Mouse (Mus musculus): Measurements from ENCODE around the gene Gm10203. TPM values are rescaled to one million over a fixed set of nuclear protein-coding genes. Genes with fewer than 3 reads are reported as not detected.

Gene Gm10203
- polyA plus RNA-seq, 1 experiment from 2014 or later: not detected

DNA sequence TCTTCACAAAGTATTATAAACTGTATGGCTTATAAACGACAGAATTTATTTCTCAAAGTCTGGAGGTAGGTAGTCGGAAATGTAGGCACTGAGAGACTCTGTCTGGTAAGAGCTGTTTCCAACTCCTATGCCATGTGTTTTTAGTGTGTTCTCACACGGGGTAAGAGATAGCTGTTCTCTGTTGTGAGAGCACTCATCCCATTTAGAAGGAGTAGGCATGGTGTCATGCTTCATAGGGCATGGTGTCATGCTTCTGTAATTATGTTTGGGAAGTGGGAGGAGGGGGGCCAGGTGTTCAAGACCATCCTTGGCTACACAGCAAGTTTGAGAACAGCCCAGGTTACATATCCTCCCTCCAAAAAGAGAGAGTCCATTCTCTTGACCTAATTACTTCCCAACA lies 22.4 kb upstream of the Gm10203 start:
- H3K9ac ChIP-seq: no peak overlapping the region
- WGBS: 83% methylated on average over 3 of the region's 3 CpGs
- no peak overlapping the region for H3K4me2 ChIP-seq
- no peaks in the 10 kb centered on the region for H3K27me3 ChIP-seq
- H3K36me3 ChIP-seq (ENCODE audit: poor library complexity, severe bottlenecking): no peaks in the 10 kb centered on the region
- no peaks in the 10 kb centered on the region for H3K9me3 ChIP-seq (replicated peaks)
- no peaks in the 10 kb centered on the region for H3K4me1 ChIP-seq
- H3K27ac ChIP-seq: no peak overlapping the region
- no peak for ATAC-seq
- no peak overlapping the region for H3K4me3 ChIP-seq

DNA sequence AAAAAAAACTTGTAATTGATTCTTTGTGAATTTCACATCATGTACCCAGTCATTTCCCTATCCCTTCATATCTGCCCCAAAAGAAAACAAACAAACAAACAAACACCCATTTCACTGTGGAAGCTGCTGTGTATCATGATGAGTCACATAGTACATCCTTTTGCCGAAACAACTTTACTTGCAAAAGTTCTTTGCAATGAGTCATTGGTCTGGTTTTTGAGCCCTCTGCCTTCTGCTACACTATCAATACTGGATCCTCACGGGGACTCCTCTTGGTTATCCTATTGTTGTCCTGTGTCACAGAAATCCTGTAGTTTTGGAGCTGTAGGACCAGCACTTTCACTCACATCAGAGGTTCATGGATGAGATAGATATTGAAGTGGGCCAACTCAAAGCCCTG lies 21.1 kb upstream of the Gm10203 start:
- Histone ChIP-seq H3K9me3 (replicated peaks) (no peaks in the 10 kb centered on the region), H3K27ac (no peak overlapping the region), H3K4me2 (no peak overlapping the region), H3K9ac (no peak overlapping the region), H3K36me3 (ENCODE audit: poor library complexity, severe bottlenecking) (no peaks in the 10 kb centered on the region), H3K27me3 (no peaks in the 10 kb centered on the region), H3K4me1 (no peaks in the 10 kb centered on the region), H3K4me3 (no peak overlapping the region)
- 85% methylated on average over 2 of the region's 2 CpGs for WGBS
- no peak for ATAC-seq

DNA sequence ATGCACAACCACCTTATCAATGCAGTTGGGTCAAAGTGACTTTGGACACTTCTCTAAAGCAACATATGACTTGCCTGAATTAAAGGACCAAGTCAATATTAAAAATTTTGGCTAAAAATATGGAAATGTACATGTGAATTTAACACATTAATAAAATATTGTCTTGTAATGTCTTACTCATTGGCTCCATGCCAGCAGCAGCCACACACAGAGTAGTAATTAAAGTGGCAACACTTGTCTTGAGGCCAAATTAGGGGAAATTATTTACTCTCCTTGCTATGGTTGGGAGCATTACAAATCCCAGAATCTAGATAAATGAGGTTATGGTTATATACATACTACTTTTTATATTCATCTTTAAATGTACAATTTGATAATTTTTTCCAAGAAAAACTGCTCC lies 13.0 kb upstream of the Gm10203 start:
- Histone ChIP-seq H3K9me3 (replicated peaks) (no peaks in the 10 kb centered on the region), H3K9ac (no peak overlapping the region), H3K4me2 (no peak overlapping the region), H3K27me3 (no peaks in the 10 kb centered on the region), H3K4me3 (no peak overlapping the region), H3K4me1 (no peaks in the 10 kb centered on the region), H3K27ac (no peak overlapping the region), H3K36me3 (ENCODE audit: poor library complexity, severe bottlenecking) (no peaks in the 10 kb centered on the region)
- ATAC-seq: no peak

DNA sequence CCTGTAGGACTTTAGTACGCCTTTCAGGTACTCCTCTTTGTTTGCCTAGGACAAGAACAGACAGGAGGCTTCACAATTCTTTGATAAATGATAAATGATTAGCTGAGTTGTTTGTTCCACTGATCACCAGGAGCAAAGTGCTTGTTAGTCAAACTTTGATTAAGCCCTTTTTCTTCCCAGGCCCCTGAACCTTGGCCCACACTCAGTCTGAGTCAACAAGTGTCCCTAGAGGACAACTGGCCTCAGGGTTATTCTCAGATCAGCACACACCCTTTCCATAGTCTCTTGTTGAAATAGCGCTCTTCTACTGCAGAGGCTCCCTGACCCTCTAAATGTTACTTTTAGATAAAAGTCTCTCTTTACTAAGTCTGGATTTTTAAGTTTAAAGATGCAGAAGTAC lies 11.0 kb upstream of the Gm10203 start:
- no peak overlapping the region for H3K4me3 ChIP-seq
- no peaks in the 10 kb centered on the region for H3K9me3 ChIP-seq (replicated peaks)
- no peak overlapping the region for H3K4me2 ChIP-seq
- no peak overlapping the region for H3K27ac ChIP-seq
- no peaks in the 10 kb centered on the region for H3K27me3 ChIP-seq
- WGBS: 73% methylated on average over 2 of the region's 2 CpGs
- H3K4me1 ChIP-seq: no peaks in the 10 kb centered on the region
- ATAC-seq: no peak
- no peak overlapping the region for H3K9ac ChIP-seq
- no peaks in the 10 kb centered on the region for H3K36me3 ChIP-seq (ENCODE audit: poor library complexity, severe bottlenecking)

DNA sequence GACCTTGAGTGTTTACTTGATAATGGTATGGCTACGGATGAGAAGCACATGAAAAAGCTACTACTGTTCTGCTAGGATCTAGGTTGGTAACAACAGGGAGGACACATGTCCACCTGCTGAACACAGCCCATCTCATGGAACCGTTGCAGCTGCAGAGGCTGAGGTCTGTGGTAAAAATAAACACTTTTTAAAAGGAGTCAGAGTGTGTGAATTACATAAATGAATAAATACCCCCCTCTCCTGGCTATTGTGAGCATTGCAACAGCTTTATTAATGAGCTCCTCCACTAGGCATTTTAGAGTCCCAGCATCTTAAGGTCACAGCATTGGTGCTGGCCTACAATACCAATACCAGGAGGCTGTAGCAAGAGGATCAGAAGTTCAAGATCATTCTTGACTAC lies 10.1 kb upstream of the Gm10203 start:
- H3K9me3 ChIP-seq (replicated peaks): no peaks in the 10 kb centered on the region
- H3K4me3 ChIP-seq: no peak overlapping the region
- H3K27ac ChIP-seq: no peak overlapping the region
- no peaks in the 10 kb centered on the region for H3K4me1 ChIP-seq
- H3K9ac ChIP-seq: no peak overlapping the region
- WGBS: 41% methylated on average over 2 of the region's 2 CpGs
- ATAC-seq: peak; percentile 78
- no peaks in the 10 kb centered on the region for H3K27me3 ChIP-seq
- H3K4me2 ChIP-seq: no peak overlapping the region
- no peaks in the 10 kb centered on the region for H3K36me3 ChIP-seq (ENCODE audit: poor library complexity, severe bottlenecking)

DNA sequence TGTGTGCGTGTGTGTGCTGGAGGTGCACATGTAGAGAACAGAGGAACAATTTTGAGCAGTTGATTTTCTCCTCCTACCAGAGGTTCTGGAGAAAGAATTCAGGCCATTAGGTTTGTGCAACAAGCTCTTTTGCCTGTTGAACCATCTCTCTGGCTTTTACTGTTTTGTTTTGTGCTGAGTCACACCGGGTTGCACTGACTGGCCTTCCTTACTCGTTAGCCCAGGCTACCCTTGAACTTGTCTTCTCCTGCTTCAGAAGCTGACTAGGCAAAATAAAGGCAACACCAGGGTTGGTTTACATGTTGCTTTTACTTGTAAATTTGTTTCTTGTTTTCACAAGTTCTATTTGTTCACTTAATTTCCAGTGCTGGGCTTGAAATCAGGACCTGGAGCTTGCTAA lies 6.9 kb upstream of the Gm10203 start:
- H3K36me3 ChIP-seq (ENCODE audit: poor library complexity, severe bottlenecking): no peaks in the 10 kb centered on the region
- 93% methylated on average over 3 of the region's 3 CpGs for WGBS

DNA sequence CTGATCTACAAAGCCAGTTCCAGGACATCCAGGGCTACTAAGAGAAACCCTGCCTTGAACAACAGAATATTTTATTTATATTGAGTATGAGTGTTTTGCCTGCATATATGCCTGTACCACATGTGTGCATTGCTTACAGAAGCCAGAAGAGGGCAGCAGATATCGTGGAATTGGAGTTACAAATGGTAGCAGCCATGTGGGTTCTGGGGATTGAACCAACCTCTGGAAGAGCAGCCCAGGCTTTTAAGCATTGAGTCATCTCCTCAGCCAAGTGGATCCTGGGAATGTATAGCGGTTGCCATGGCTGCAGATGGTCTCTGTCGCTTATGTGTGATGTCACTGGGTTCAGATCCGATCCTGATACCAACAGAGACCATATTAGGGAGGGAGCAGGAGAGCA lies 3.3 kb upstream of the Gm10203 start:
- Histone ChIP-seq H3K4me2 (no peak overlapping the region), H3K4me1 (no peaks in the 10 kb centered on the region), H3K9me3 (replicated peaks) (no peaks in the 10 kb centered on the region), H3K27me3 (no peaks in the 10 kb centered on the region), H3K4me3 (no peak overlapping the region), H3K27ac (no peak overlapping the region), H3K36me3 (ENCODE audit: poor library complexity, severe bottlenecking) (no peaks in the 10 kb centered on the region), H3K9ac (no peak overlapping the region)
- ATAC-seq: no peak
- 74% methylated on average over 4 of the region's 4 CpGs for WGBS

More for the DNA sequence above, 6.9 kb upstream of the Gm10203 start:
- no peak overlapping the region for H3K4me2 ChIP-seq
- H3K9ac ChIP-seq: no peak overlapping the region
- no peak overlapping the region for H3K4me3 ChIP-seq
- no peaks in the 10 kb centered on the region for H3K4me1 ChIP-seq
- H3K9me3 ChIP-seq (replicated peaks): no peaks in the 10 kb centered on the region
- no peak overlapping the region for H3K27ac ChIP-seq
- H3K27me3 ChIP-seq: no peaks in the 10 kb centered on the region
- no peak for ATAC-seq

DNA sequence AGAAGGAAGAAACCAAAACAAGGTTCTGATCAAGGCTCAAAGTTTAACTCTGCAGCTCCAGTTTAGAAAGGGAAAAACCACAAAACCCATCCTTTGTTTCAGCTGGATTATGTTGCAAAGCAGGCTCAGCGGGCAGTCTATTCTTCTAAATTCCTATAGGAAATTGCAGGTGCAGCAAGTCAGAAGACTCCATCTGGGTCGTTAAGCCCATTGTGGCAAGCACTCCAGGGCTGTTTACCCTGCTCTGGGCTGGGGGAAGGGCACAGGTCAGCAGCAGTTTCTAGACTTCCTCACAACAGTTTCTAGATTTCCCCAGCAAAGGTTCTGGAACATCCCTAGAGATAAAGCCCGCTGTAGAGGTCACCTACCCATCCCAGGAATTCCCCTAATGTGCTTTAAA lies 1.1 kb downstream of the Gm10203 start:
- H3K4me3 ChIP-seq: no peak overlapping the region
- H3K36me3 ChIP-seq (ENCODE audit: poor library complexity, severe bottlenecking): no peaks in the 10 kb centered on the region
- H3K9me3 ChIP-seq (replicated peaks): no peaks in the 10 kb centered on the region
- 5% methylated on average over 3 of the region's 3 CpGs for WGBS
- no peak for ATAC-seq
- H3K27ac ChIP-seq: no peak overlapping the region
- H3K4me1 ChIP-seq: 0 out of 2 replicates have a peak, but pooled peaks cover 5% of the 10 kb centered on the region
- H3K9ac ChIP-seq: no peak overlapping the region
- no peaks in the 10 kb centered on the region for H3K27me3 ChIP-seq
- H3K4me2 ChIP-seq: no peak overlapping the region

DNA sequence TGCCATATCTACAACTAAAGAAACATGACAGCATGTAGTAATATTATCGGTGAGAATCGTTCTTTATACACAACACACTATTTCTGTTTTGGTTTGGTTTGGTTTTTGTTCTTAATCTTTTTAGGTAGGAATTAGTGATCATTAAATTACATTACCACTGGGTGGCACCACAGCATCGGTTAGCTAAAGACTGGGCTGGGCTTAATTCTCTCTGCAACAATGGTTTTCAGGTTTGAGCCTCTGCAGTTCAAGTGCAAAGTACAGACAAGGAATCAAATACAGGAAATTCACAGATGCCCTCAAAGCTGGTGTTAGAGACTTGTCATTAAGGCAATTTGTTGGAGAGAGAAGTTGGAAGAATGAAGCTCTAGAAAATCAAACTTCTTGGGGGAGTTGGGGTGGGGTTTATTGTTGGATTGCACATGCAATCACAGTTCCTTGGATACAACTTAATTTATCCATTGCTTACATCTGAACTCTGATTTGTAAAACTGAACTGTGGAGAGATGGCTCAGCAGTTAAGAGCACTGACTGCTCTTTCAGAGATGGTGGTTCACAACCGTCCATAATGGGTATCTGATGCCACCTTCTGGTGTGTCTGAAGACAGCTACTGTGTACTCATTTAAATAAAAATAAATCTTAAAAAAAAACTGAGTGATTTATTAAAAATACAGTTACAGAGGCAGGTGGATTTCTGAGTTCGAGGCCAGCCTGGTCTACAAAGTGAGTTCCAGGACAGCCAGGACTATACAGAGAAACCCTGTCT lies 2.5 kb downstream of the Gm10203 start:
- WGBS: 25% methylated on average over 5 of the region's 5 CpGs
- ATAC-seq: peak; percentile 67; the same call in 1 of the 2 replicates
- Histone ChIP-seq H3K4me3 (no peak overlapping the region), H3K9ac (no peak overlapping the region), H3K36me3 (ENCODE audit: poor library complexity, severe bottlenecking) (no peaks in the 10 kb centered on the region), H3K27me3 (no peaks in the 10 kb centered on the region), H3K9me3 (replicated peaks) (no peaks in the 10 kb centered on the region), H3K27ac (no peak overlapping the region), H3K4me2 (no peak overlapping the region), H3K4me1 (0 out of 2 replicates have a peak, but pooled peaks cover 5% of the 10 kb centered on the region)

DNA sequence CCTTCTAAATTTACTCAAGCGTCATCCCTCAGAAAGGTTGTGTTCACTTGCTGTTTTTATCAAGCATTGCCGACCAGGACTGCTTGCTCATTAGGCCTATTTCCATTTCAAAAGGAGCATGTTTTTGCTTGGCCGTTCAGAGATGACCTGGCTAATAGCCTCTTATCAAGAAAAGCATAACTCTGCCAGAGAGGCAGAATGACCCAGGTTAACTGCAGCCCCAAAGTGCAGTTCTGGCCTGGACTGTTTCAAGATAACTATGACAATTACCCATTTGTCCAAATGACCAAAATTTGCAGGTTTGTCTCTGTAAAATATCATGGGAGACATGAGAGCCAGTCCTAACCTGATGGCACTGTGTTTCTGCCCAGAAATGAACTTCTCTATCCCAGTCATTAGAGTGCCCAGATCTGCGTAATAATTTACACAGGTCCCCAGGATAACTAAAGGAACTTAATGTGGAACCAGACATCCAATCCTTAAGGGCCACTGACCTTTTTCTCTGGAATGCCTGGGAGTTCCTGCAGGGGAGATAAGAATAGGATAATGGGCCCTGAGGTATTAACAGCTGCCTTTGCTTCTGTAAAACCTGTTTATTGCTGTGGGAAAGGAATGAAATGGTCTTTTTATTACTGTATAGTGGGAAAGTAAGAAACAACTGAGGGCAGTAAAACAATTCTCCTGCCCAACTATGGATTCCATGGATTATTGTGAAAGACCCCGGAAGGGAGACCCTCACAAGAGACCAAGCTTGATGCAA lies 4.6 kb downstream of the Gm10203 start:
- Histone ChIP-seq H3K4me2 (no peak overlapping the region), H3K9ac (no peak overlapping the region), H3K9me3 (replicated peaks) (no peaks in the 10 kb centered on the region), H3K36me3 (ENCODE audit: poor library complexity, severe bottlenecking) (no peaks in the 10 kb centered on the region), H3K4me1 (0 out of 2 replicates have a peak, but pooled peaks cover 5% of the 10 kb centered on the region), H3K4me3 (no peak overlapping the region), H3K27ac (no peak overlapping the region), H3K27me3 (no peaks in the 10 kb centered on the region)
- 11% methylated on average over 5 of the region's 5 CpGs for WGBS
- no peak for ATAC-seq

DNA sequence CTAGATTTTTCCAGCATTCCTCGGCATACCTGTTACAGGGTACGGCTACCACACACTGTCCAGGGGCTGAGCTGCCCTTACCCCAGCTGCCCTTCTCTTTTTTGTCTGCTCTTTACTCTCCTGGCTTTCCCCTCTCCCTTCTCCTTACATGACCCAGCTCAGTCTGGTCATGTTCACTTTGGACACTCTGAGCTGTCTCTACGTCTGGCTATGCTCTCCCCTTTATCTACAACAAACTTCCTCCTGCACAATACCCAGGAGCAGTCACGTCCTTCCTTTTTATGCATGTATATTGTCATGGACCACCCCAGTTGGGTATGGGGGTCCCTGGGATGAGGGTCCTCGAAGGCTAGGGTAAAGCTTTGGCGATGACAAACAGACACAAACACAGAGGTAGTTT lies 5.7 kb downstream of the Gm10203 start:
- Histone ChIP-seq H3K9me3 (replicated peaks) (no peaks in the 10 kb centered on the region), H3K36me3 (ENCODE audit: poor library complexity, severe bottlenecking) (no peaks in the 10 kb centered on the region), H3K27ac (no peak overlapping the region), H3K9ac (no peak overlapping the region), H3K27me3 (no peaks in the 10 kb centered on the region), H3K4me1 (0 out of 2 replicates have a peak, but pooled peaks cover 5% of the 10 kb centered on the region), H3K4me3 (no peak overlapping the region), H3K4me2 (no peak overlapping the region)
- 82% methylated on average over 6 of the region's 6 CpGs for WGBS
- ATAC-seq: no peak

DNA sequence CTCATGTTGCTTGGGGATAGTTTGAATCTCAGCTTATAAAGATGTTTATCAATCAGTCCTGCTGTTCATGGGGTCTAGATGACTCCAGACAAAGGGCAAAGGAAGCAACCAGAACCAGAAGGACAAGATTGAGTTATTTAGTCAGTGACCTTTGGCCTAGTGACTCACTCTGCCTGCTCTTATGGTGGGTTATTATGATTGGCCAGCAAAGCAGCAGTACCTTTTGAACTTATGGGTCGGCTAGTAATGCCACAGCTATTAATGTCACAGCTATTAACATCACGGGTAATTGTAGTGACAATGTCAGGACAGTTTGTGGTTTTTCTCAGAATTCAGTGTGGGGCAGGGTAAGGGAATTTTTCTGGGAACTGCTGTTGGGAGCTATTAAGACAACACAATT lies 8.0 kb downstream of the Gm10203 start:
- no peak overlapping the region for H3K4me3 ChIP-seq
- H3K36me3 ChIP-seq (ENCODE audit: poor library complexity, severe bottlenecking): no peaks in the 10 kb centered on the region
- H3K27me3 ChIP-seq: no peaks in the 10 kb centered on the region
- H3K27ac ChIP-seq: no peak overlapping the region
- ATAC-seq: no peak
- WGBS: 83% methylated on average over 2 of the region's 2 CpGs
- peaks cover 19% of the 10 kb centered on the region; the same call in 1 of the 2 replicates for H3K4me1 ChIP-seq
- H3K9ac ChIP-seq: no peak overlapping the region
- H3K9me3 ChIP-seq (replicated peaks): no peaks in the 10 kb centered on the region
- no peak overlapping the region for H3K4me2 ChIP-seq

Data from forebrain, embryonic 13.5 days (tissue).